Mouse (Mus musculus) heart, adult 9 months (tissue): Measurements from ENCODE around the gene Gm13420.
"Not testable (repeated sequence)": the region's sequence is repeated elsewhere in the genome, so short reads cannot be mapped to it uniquely, and the experiment has no call there.

Experiments used
- DNase-seq, 2 experiments: peaks; one replicate each; pipeline ENCODE4 v3.0.0; 2022; ENCODE audit warnings: low spot score in 2 of 2

The Gm13420 gene

DNA sequence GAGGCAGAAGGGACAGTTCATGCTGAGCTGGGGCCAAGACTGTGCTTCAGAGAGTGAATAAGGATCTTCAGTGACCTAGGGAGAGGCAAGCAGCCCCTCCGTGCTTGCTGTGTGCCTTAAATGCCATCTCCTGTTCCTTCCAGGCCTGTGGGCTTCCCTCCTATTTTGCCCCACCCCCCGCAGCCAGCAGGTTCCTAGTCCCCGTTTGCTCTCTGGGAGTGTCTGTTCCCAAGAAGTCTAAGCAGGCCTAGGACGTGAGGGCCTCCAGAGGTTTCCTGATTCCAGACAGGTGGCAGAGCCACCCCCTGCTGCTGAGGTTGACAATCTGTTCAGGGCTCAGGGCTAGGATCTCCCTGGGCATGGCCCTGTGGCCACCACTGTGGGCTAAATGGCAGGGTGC lies 12.7 kb downstream of the Gm13420 start:
- DNase-seq = no peak

DNA sequence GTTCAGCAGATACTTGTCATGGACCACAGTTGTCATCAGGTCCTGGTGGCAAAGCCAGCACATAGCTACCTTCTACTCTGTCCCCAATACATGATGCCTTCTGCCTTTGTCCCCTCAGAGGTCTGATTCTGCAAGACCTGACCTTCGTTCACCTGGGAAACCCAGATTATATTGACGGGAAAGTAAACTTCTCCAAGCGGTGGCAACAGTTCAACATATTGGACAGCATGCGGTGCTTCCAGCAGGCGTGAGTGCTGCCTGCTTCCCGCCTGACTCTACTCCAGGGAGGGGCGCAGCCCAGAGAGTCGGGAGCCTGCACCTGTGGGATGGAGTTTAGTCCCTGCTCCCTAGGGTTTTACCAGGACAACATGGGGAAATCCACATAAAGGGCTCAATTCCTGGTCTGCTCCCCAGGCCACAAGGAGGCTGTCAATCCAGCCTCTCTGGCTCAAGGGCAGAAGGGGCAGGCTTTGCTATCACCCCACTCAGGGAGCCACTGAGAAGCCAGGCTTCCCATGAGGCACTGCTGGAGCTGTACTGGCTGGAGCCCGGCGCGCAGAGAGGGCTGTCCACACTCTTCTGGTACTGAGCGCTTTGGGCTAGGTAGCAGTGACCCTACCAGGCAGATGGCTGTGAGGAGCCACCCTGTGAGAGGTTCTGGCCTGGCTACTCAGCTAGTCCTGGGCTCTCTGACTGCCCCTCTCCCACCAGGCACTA lies 14.1 kb downstream of the Gm13420 start:
- DNase-seq = no peak

DNA sequence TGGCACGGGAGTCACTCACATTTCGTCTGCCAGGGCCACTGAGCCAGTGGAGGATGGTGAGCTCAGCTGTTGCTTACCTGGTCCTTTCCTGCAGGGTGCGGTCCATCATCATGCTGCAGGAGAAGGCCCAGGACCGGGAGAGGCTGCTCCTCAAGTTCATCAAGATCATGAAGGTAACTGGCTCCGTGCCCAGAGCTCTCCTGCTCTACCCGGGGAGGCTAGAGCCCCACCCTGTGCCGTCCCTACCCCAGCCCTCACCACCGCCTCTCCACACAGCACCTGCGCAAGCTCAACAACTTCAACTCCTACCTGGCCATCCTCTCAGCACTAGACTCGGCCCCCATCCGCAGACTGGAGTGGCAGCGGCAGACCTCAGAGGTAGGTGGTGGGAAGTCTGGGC lies 15.8 kb downstream of the Gm13420 start:
- DNase-seq = no peak

DNA sequence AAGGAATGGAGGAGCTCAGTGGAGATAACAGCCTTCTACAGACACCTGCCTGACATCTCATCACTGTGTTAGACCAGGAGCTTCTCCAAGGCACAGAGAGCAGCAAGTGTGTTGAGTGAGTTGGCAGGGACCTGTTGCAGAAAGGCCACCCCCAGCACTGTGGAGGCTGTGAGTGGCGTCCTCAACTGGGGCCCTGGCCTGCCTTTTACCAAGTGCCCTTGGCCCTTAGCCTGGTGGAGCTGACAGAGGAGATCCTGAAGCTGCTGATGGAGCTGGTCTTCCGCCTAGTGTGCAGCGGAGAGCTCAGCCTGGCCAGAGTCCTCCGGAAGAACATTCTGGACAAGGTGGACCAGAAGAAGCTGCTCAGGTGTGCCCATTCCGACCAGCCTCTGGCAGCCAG lies 18.1 kb downstream of the Gm13420 start:
- DNase-seq = no peak

DNA sequence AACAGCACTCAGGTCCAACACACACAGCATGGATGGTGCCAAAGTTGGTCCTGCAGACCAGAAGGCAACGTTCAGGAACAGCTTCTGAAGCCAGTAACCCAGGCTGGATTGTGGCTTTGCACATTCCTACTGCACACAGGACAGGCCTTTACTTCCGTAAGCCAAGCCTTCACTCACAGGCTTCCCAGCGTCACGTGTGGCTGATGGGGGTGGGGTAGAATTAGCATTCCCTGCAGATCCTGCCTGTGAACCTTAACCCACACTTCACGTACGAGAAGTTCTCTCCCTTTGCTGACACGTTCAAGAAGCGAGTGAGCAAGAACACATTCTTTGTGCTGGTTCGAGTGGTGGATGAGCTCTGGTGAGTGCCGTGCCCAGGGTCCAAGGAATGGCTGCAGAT lies 18.9 kb downstream of the Gm13420 start:
- no peak for DNase-seq

DNA sequence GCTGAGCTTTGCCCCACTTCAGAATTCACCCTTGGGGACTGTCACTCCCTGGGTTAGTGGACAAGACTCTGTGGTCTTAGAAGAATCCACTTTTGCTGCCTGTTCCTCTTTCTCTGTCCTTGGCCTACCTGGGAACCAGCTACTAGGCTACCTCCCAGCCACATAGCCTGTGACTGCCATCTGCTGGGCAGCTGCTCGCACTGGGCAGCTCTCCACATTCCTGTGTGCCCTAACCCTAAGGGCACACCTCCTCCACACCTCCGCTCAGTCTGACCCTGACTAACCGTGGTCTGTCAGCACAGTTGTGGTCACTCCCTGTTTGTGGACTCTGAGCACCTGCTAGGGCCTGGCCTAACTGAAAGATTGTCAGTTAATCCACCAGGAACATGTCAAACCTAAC lies 19.9 kb downstream of the Gm13420 start:
- no peak for DNase-seq

DNA sequence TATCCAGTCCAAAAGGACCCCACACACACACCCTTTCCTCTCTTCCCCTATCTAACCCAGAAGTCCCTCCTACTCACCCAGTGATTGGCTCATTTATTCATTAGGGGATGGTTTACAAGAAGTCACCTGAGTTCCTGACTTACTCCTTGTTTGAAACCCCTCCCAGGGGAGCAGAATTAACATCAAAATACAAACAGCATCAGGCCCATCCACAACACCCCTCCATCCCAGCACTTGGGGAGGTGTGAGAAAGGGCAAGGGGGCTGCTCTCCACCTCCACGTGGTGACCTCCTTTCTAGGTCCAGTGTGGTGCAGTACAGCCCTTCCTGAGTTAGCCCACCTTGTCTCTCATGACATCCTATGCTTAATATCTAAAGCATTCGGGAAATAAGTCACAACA lies 22.0 kb downstream of the Gm13420 start:
- no peak for DNase-seq

DNA sequence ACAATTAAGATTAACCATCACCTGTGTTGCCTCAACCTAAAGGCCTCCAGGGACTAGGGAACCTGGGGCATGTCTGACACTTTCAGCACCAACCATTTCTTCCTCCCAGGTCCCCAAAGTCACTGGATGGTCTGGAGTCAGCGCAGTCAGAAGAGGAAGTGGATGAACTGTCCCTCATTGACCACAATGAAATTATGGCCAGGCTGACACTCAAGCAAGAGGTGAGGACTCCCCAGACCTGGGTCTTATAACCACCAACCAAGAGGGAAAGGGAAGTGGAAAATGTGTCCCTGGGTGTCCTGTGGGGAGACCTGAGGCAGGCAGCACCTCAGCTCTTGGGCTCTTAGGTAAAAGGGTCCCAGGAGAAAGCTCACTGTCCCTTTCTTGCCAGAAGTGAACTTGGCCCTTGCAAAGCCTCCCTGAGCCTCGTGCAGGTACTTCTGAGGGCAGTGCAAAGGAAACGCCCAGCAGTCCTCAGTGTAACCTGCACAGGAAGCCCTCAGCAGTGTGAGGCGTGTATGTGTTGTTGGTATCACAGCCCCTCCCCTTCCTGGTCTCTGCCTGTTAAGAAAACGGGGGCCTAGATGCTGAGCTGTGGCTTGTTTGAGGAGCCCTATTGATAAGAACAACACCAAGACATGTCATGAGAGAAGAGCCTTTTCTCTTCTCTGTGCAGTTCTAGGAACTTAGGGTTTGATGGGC lies 26.7 kb downstream of the Gm13420 start:
- no peak for DNase-seq

DNA sequence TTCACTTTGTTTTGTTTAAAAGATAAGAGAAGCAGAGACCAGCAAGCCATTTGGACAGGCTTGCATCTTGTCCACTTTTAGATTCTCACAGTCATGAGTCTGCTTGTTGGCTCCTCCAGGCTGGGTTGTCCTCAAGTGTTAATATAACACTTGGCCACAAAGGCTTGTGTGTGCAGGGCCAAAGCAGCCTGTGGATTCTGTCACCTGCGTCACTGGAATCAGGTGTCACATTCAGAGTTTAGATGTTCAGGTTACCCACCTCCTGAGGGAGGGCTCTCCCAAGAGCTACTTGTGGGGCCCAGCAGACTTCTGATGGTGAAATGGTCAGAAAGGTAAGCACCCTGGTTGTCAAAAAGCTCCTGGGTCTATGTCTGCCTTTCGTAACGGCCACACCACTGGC lies 28.4 kb downstream of the Gm13420 start:
- DNase-seq = no peak

DNA sequence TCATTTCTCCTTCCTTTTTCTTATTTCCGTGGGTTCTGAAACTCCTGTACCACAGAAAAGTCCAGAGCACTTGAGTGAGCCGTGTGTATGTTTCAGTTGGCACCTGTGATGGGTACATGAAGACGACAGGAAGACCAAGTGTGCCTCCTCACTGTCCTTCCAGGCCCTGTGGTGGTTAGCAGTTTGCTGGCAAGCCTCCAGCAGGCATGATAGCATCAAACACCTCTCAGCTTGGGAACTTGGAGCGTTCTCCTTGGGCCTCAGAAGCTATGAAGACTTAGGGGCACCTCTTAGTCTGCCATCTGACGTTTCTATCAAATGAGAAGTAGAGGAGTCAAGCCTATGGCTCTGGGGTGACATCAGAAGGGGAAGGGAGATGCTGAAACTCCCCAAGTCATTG lies 32.9 kb downstream of the Gm13420 start:
- no peak for DNase-seq

DNA sequence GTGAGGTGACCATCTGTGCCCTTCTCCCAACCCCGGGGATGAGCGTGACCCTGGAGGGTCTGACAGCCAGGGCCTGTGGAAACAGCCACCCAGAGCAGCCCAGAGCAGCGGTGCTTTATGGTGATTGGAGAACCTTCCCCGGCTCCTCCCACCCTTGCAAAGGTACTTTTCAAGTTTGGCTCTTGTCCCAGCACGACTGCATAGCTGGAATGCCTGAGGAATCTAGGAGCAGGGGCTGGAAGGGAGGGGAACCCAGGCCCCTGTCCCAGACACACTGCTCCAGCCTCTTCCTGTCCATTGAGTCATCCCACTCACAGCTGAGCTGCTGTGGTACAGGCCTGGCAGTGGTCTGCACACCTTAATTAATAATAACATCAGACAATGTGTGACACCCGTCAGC lies 34.8 kb downstream of the Gm13420 start:
- DNase-seq = peak; percentile 39 to 41

DNA sequence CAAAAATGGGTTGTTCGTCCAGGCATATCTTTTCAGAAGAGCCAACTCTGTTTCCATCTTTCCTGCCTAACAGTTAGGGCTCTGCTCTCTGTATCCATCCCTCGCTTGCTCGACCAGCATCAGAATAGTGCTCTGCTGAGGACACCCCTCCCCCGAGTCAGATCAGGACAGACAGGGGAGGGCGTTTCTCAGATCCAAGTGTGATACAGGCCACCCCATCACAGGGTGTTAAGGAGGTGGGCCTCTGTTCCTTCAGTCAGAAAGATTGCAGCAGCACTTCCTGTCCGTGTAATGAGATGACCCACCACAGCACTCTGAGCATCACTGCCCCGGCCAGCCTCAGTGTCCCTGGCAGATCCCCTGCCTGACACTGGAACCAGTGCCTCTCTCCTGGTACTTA lies 35.3 kb downstream of the Gm13420 start:
- no peak for DNase-seq

DNA sequence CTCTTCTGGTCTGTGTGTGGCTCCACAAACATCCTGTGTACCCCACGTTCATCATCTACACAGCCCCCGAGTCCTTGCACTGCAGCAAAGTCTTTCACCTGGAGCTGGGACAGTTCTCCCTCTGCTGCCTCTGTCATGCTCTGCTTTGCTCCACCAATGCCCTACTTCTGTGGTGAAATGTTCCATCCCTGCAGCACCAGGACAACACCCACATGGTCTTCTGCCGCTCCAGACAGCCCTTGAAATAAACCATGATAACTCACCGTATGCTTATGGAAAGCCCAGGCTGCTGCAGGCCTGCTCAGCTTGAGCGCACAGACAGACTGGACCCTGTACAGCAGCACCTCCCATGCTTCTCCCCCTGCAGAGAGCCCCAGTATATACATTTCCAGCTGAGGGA lies 37.4 kb downstream of the Gm13420 start:
- DNase-seq = no peak

DNA sequence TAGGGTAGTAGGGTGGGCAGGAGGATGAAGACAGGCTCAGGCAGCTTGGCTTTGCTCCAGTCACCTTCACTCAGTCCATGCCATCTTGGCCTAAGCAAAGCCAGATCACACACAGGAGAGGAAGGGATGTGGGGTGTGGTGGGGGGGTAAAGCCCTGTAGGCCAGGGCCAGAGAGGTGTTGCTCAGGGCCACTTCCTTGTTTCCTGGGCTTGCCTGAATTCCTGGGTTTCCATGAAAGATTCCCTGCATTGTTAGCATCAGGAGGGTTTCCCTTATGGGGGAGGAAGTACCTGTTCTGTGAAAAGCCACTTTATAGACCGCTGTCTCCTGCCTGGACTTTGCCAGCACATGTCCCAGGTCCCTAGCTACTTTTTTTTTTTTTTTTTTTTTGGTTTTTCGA lies 38.0 kb downstream of the Gm13420 start:
- DNase-seq = no peak

DNA sequence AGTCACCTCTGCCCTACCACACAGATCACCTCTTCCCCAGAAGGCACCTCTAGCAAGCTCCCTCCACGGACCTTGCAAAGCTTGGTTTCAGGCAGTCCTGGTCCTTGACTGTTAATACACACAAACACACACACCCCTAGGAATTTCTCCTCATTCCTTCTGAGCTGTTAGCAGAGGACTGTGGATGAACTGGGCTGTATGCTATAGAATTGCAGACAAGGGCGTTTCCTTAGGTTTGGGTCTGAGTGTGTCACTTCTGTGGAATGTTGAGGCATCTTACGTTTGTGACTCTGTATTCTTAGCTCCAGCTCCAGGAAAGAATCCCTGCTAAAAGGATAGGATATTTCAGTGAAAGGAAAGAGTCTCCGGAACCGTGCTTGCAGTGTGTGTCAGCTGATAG lies 39.6 kb downstream of the Gm13420 start:
- DNase-seq = no peak

DNA sequence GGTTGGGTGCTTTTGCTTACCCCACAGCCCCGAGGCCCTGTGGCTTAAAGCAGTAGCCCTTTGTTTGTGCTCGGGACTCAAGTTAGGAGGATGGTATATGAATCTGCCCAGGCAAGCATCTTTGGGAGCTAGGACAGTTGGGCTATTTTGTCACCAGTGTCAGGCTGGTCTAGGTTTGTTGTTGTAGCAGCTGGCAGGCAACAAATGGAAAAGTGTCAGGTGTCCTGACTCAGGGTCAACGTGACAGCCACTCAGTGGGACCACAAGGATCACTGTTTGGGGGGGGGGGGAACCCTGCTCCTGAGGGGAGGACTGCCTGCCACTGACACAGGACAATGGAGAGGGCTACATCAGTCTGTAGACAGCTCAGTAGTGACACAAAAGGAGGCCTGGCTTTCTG lies 40.4 kb downstream of the Gm13420 start:
- no peak for DNase-seq

DNA sequence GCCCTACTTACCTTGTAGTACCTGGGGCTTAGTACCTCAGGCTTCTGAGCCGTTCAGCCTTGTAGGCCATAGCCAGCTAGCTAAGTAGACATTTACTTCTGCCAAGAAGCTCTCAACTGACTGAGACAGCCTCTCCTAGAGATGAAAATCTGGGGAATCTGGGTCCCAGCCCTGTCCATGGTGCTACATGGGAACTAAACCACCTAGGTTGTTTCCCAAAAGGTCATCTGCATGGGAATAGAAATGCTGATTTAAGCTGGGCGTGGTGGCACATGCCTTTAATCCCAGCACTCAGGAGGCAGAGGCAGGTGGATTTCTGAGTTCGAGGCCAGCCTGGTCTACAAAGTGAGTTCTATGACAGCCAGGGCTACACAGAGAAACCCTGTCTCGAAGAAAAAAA lies 43.3 kb downstream of the Gm13420 start:
- not testable (repeated sequence) for DNase-seq

DNA sequence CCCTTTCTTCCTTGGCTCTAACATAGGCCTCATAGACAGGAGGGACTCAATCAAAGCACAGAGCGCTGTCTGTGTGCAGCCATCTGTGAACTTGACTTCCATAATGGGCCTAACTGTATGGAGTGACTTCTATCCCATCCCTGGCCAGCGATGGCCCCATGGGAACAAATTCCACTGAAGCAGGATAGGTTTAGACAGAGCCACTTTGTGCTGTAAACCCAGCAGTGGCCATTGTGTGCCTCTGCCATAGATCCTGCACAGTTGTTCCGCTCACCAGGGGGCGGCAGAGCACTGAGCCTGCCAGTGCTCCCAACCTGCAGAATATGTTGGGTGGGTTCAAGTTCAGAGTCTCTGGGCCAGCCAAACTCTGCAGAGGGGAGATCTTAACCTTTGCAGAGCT lies 43.8 kb downstream of the Gm13420 start:
- no peak for DNase-seq

DNA sequence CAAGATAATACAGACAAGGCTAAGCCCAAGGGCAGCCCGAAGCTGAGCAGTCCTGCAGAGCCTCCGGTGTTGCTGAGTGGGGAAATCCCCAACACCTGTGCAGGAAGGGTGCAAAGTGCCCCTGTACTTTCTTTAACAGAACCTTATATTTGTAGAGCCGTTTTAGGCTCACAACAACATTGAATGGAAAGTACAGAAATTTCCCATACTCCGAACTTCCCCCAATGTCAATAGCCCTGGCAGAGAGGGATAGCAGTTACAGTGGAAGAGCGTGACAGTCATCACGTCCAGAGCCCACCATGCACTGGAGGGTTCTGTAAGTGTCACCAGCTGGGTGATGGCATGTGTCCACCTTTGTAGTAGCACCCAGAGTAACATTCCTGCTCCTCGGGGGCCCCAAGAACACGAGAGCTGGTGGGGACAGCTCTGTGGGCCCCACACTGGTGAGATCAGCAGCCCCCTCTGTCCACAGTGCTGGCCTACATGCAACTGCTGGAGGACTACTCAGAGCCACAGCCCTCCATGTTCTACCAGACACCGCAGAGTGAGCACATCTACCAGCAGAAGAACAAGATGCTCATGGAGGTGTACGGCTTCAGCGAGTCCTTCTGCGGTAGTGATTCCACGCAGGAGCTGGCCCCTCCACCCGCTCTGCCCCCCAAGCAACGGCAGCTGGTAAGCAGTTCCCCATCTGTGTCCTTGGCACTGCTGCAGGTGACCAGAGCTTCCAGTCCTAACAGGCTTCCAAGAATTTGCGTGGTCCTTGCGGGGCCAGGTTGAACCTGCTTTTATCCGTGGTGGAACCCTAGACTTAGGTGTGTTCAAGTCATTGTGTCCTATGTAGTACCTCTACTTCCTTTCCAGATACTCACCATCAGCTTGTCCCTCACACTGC lies 44.5 kb downstream of the Gm13420 start:
- DNase-seq = no peak

DNA sequence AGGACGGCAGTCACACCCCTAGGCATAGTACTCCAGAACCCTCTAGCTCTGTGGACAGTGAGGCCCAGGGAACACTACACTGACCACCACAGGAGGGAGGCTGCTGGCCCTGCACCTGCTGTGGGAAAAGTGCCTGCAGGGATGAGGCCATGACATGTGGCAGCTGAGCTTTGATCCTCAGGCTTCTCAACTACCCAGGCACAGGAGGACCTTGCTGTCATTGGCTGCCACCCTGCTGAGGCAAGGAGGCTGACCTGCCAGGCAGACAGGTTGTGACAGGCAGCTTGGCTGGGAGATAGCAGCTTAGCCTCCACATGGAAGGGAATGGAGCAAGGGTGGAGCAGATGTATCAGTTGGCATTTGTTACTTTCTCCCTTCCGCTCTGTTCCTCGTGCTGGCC lies 46.0 kb downstream of the Gm13420 start:
- no peak for DNase-seq

DNA sequence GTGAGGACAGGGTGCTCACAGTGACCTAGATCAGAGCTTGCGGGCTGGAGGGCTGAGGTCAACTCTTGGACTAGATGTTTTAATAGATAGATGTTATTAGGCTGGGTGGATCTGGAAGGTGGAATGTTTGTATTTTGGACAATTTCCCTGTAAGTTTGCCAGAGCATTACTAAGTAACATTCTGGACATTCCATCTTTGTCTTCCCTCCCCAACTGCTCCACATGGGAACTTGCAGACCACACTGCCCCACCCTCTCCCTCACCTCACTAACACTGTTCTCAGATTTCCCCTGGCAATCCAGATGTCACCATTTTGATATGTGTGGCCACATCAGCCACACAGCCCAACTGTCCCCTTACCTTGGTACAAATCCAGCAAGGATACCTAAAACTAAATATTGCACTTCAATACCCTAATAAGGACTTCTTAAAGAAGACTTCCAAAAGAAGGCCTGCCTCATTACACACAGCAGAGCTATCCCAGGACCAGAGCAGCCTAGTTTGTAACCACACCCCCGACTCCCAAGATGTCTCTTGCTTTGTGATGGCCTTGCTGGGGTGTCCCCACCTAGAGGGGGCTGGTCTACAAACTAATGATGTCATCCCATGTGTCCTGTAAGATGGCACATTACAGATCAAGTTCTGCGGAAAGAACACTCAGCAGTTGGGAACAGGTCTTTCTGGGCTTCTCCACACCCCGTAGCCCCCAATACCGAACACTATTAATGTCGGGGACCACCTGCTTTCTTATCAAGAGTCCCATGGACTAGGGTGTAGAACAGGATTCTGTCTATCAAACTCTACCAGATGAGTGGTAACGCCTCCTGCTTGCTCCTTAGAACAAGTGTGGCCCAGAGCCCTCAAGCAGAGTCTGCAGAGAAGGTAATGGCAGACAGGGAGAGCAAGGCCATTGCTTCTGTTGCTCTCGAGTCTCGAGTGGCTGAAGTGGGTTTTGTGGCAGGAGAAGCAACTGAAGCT lies 48.1 kb downstream of the Gm13420 start:
- DNase-seq = peak in 1 of 2 experiments; percentile 13
